Comparison of ENCODE assay signal across 8 mouse cellular contexts in genomic region chr6:54429447-54430194, GRCm38 (mm10). TPM values are rescaled to one million over a fixed set of nuclear protein-coding genes. Genes with fewer than 3 reads are reported as not detected.
A peak's percentile ranks its signal among the peaks of the same experiment; 100 is the strongest.
DNase-seq lines count a peak whose midpoint lies in the region; ATAC-seq and TF ChIP-seq lines count a peak whose summit lies in the region.

Gene Wipf3, plus strand, starts transcription at chr6:54429603.

- TF ChIP-seq CTCF in forebrain, postnatal 0 days (IDR thresholded peaks at IDR 0.05; ENCODE audit: low read depth) = no peak

- peak; percentile 67 for DNase-seq in Muller cell, postnatal 12 days (ENCODE audit: inconsistent ontology term)
- peak; percentile 78 for DNase-seq in cerebellum, adult 11-12 months
- DNase-seq in forebrain, postnatal 0 days = peak; percentile 61
- DNase-seq in hindbrain, embryonic 11.5 days (ENCODE audit: low spot score) = peak; percentile 72
- DNase-seq in layer of hippocampus, postnatal 10 days (ENCODE audit: low spot score in 2 of 2) = peak; percentile 48 to 60
- DNase-seq in lung, postnatal 10 days = peak; percentile 67
- DNase-seq in right cerebral cortex, adult 18-20 months = peak; percentile 69
- no peak for DNase-seq in spleen, postnatal 14 days (ENCODE audit: low spot score in 2 of 2)

- peak within 1 kb of the TSS; percentile 81 for H3K9ac ChIP-seq in forebrain, postnatal 0 days
- H3K9ac ChIP-seq in hindbrain, embryonic 11.5 days (ENCODE audit: low read depth, low read length) = peak within 1 kb of the TSS; percentile 61

- no peaks in the 10 kb centered on the region for H3K36me3 ChIP-seq in forebrain, postnatal 0 days (ENCODE audit: insufficient read depth)
- H3K36me3 ChIP-seq in hindbrain, embryonic 11.5 days (ENCODE audit: control insufficient read depth, insufficient read depth, low read length) = no peaks in the 10 kb centered on the region

- WGBS in forebrain, postnatal 0 days = under 1% methylated on average over 69 of the region's 71 CpGs
- WGBS in hindbrain, embryonic 11.5 days = under 1% methylated on average over 66 of the region's 71 CpGs

- peak within 1 kb of the TSS; percentile 67 for H3K4me3 ChIP-seq in forebrain, postnatal 0 days (ENCODE audit: low read depth, low read length)
- H3K4me3 ChIP-seq in hindbrain, embryonic 11.5 days (ENCODE audit: low read depth, low read length) = peak within 1 kb of the TSS; percentile 54

- peak within 1 kb of the TSS; percentile 89 for H3K4me2 ChIP-seq in forebrain, postnatal 0 days (ENCODE audit: low read depth)
- peak within 1 kb of the TSS; percentile 96 for H3K4me2 ChIP-seq in hindbrain, embryonic 11.5 days (replicated peaks; ENCODE audit: low read depth, low read length)

- ATAC-seq in forebrain, postnatal 0 days = peak; percentile 77
- peak; percentile 80 for ATAC-seq in hindbrain, embryonic 11.5 days (ENCODE audit: low FRiP score)

- no peaks in the 10 kb centered on the region for H3K27me3 ChIP-seq in forebrain, postnatal 0 days (ENCODE audit: insufficient read depth, low read length)
- peaks cover 25% of the 10 kb centered on the region for H3K27me3 ChIP-seq in hindbrain, embryonic 11.5 days (ENCODE audit: control insufficient read depth, insufficient read depth, low read length)

- peaks cover 21% of the 10 kb centered on the region for H3K4me1 ChIP-seq in forebrain, postnatal 0 days (ENCODE audit: insufficient read depth)
- H3K4me1 ChIP-seq in hindbrain, embryonic 11.5 days (replicated peaks; ENCODE audit: control insufficient read depth, insufficient read depth, low read length) = 0 out of 2 replicates have a peak, but pooled peaks cover 5% of the 10 kb centered on the region

- no peaks in the 10 kb centered on the region for H3K9me3 ChIP-seq in forebrain, postnatal 0 days (ENCODE audit: low read length)
- H3K9me3 ChIP-seq in hindbrain, embryonic 11.5 days (ENCODE audit: control insufficient read depth, low read length) = no peaks in the 10 kb centered on the region

- peak within 1 kb of the TSS; percentile 64 for H3K27ac ChIP-seq in forebrain, postnatal 0 days (ENCODE audit: low read depth, low read length)
- H3K27ac ChIP-seq in hindbrain, embryonic 11.5 days (ENCODE audit: low read depth, low read length) = no peak within 1 kb of the TSS

RNA-seq across cellular contexts. Expression of gene Wipf3, which starts in this region (rescaled TPM):
- 6.5 and 7.6 TPM in 2 replicates for total RNA-seq in forebrain, postnatal 0 days (2014; rRNA removed)
- 1.1 and 2.4 TPM in 2 replicates for polyA plus RNA-seq in forebrain, postnatal 0 days (2015; fragmentation: Nextera tagmentation; extraction: Ambion mirVana)
- 0.63 and 0.83 TPM in 2 replicates for polyA plus RNA-seq in hindbrain, embryonic 11.5 days (2014; fragmentation: Nextera tagmentation; extraction: Ambion mirVana)
- total RNA-seq in layer of hippocampus, postnatal 10 days (2021) = 100 to 1,000 TPM; 137 to 139 TPM

Comparison
In these comparisons a context has a peak if more than half of its experiments do, and no peak if none do; other contexts are left out.
1. RNA of gene Wipf3 (total RNA-seq): 137 to 139 TPM in layer of hippocampus, postnatal 10 days; 6.5 to 7.6 TPM in forebrain, postnatal 0 days; every median in the first group is over 10 times any median in the second.
2. Peak in DNase-seq, ATAC-seq, H3K4me3 ChIP-seq, H3K9ac ChIP-seq and H3K4me2 ChIP-seq in hindbrain, embryonic 11.5 days; RNA of the gene not detected or under 1 TPM.
3. DNase-seq: peak in Muller cell, postnatal 12 days (single experiment), cerebellum, adult 11-12 months (single experiment), forebrain, postnatal 0 days (single experiment), layer of hippocampus, postnatal 10 days (2 of 2), lung, postnatal 10 days (single experiment) and right cerebral cortex, adult 18-20 months (single experiment); none in spleen, postnatal 14 days (0 of 2).